Mouse (Mus musculus) layer of hippocampus, adult 2 months (tissue): ENCODE data around the gene Rfesd. TPM values are rescaled to one million over a fixed set of nuclear protein-coding genes. Genes with fewer than 3 reads are reported as not detected.

Experiments used
- DNase-seq, 2 experiments: peaks; one replicate each; pipeline ENCODE4 v3.0.0; 2022; ENCODE audit warnings: low spot score in 2 of 2
- H3K27ac ChIP-seq: fragments of 200-600 bp; 2 replicates; pipeline ENCODE4 v1.8.1; 2022
- H3K4me3 ChIP-seq: fragments of 200-600 bp; 2 replicates; pipeline ENCODE4 v1.8.1; 2022; ENCODE audit warnings: mild to moderate bottlenecking
- CTCF ChIP-seq: fragments of 200-600 bp; conservative IDR thresholded peaks from 2 replicates; pipeline ENCODE4 v1.8.1; 2022; ENCODE audit warnings: antibody characterized with exemption, mild to moderate bottlenecking, moderate library complexity
- total RNA-seq, 2 experiments: library from RNA; stranded (reverse); gene quantifications; 2 replicates each; pipeline ENCODE4 v1.2.3; 2021

Rfesd gene
- total RNA-seq, 2 experiments from 2014 or later, result 18.2 to 21.6 TPM

DNA sequence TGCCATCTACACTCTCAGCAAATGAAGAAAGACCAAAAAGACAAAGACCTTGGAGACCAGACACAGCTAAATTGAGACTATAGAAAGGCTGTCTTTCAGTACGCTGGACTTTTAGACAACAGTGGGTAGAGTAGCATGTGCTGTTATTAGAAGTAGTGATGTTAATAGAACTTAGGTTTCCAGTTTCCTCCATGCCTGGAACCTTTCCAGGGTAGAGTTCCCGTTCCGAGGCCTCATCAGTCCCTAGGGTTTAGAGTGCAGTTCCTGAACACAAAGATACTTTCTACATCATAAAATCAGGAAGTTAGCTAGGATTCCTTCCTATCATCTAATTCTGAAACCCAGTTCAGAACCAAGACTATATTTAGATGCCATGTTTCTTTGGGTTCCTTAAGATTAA is 6.1 kb upstream of the Rfesd start:
- Histone ChIP-seq H3K27ac (no peak overlapping the region), H3K4me3 (no peak overlapping the region)
- no peak for DNase-seq
- no peak for TF ChIP-seq CTCF

GRCm38 (mm10) chr13:76021782-76022181 is 3.3 kb upstream of the Rfesd start:
- Histone ChIP-seq H3K4me3 (no peak overlapping the region), H3K27ac (no peak overlapping the region)
- peak; percentile 79 for TF ChIP-seq CTCF
- DNase-seq, result peak in 1 of 2 experiments; percentile 13

DNA sequence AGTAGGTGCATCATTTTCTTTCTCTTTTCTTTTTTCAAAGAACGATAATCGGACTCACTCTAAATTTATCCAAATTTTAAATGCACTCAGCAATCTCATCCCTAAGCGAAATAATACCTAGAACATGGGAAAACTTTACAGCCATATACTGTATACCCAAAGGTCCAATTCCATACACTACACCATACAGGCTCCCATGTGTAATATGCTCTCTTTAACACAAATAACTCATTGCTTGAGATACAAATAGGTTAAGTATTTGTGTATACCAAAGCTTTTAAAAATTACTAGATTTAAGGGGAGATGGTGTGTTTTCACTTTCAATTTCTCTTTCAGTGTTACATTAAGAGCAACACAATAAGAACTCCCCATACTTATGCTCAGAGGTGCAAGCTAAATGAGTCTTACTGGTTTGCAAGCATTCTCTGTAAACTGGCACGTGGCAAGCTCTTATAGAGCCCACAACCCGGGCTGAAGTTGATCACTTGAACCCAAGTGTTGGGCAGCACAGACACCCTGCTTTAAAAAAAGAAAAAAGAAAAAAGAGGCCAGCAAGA is 403 bp upstream of the Rfesd start:
- H3K4me3 ChIP-seq, result peak overlapping the region; percentile 82
- H3K27ac ChIP-seq, result peak overlapping the region; percentile 96
- DNase-seq, result no peak
- no peak for TF ChIP-seq CTCF

DNA sequence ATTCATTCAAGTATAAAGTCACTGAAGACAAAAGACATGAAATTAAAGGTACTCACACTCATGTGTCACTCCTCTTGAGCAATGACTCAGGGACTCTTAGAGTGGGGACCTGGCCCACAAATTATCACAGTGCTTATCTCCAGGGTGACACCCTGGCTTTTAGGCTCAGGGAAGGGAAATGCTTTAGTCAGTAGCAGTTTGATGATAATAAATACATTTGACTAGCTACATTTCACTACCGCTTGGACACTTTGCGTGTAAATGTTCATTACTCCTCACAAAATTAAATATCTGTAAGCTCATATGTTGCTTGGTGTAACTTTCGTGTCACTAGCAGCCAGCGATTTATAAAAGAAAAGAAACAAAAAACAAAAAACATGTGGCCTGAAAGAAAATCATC is 1.1 kb downstream of the Rfesd start:
- DNase-seq, result no peak
- TF ChIP-seq CTCF, result no peak
- H3K27ac ChIP-seq, result peak overlapping the region; percentile 96
- H3K4me3 ChIP-seq, result peak overlapping the region; percentile 82

DNA sequence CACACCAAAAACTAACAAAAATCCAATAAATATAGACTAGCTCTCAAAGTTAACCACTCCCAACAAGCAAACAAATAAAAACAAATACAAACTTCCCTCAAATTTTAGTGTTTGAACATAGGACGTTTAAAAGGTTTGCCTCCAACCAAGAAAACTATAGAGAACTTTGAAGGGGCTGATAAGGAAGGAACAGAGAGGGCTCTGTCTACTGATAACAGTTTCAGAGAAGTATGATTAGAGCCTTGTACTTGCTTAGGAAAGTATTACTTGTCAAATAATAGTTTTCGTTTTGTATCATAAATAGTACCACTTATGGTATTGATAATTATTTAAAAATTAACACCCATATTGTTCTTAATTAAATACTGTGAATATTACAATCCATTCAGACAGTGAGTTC is 4.0 kb downstream of the Rfesd start:
- H3K4me3 ChIP-seq, result no peak overlapping the region
- H3K27ac ChIP-seq, result no peak overlapping the region
- no peak for DNase-seq
- TF ChIP-seq CTCF, result no peak

GRCm38 (mm10) chr13:76003272-76003671 is 15.2 kb downstream of the Rfesd start:
- no peak for DNase-seq
- Histone ChIP-seq H3K27ac (no peak overlapping the region), H3K4me3 (no peak overlapping the region)
- no peak for TF ChIP-seq CTCF

- Histone ChIP-seq H3K27ac (no peak overlapping the region), H3K4me3 (no peak overlapping the region)
- no peak for TF ChIP-seq CTCF
- DNase-seq, result no peak
Observed at GRCm38 (mm10) chr13:75992169-75993028, 26.1 kb downstream of the Rfesd start.

DNA sequence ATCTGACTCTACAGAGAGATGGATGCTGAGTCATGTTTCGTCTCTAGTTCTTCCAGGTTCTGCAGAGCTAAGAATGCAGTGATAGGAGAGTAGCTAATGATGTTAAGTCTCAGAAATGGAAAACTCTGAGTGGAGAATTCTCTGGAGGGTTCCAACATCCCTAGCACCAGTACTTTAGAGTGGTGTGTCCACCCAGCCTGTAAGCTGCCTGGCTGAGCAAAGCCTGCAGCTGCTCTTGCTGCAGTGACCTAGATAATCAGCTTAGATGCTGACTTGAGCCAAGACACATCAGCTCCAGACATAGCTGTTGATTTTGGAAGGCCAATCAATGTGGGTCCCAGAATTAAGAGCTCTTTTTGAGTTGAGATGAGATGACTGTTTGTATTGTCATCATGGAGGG is 30.4 kb downstream of the Rfesd start:
- no peak for DNase-seq
- 0 out of 2 replicates have a peak overlapping the region, but pooled peaks have one; percentile 36 for H3K27ac ChIP-seq
- H3K4me3 ChIP-seq, result no peak overlapping the region
- no peak for TF ChIP-seq CTCF

DNA sequence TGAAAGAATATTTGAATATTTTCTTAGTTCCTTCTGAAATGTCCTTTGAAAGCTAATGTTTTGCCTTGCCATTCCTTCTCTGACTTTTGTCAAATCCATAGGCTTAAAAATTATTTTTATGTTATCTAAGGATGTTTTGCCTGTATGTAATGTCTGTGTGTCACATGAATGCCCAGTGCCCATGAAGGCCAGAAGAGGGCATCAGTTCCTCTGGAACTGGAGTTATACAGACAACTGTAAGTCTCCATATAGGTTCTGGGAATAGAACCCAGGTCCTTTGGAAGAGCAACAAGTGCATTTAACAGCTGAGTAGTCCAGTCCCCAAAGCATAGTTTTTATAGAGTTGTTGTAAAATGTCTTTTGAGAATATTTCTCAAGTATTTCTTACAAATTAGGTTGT is 36.6 kb downstream of the Rfesd start:
- no peak for DNase-seq
- TF ChIP-seq CTCF, result peak; percentile 62
- no peak overlapping the region for H3K4me3 ChIP-seq
- H3K27ac ChIP-seq, result no peak overlapping the region

DNA sequence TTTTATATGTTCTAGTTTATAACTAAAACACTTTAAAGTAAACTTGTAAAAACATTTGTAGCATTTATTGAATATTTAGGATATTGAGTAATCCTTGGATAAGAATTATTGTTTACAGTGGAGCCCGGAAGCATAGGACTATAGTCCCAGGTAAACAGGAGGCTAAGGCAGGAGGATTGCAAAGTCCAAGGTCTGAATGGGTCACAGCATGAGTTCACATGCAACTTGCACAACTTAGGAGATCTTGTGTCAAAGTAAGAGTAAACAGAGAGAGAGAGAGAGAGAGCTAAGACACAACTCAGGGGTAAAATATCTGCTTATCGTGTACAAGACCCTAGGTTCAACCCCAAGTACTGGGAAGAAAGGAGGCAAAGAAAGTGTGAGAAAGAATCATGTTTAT is 41.9 kb downstream of the Rfesd start:
- DNase-seq, result no peak
- Histone ChIP-seq H3K4me3 (no peak overlapping the region), H3K27ac (no peak overlapping the region)
- TF ChIP-seq CTCF, result no peak

DNA sequence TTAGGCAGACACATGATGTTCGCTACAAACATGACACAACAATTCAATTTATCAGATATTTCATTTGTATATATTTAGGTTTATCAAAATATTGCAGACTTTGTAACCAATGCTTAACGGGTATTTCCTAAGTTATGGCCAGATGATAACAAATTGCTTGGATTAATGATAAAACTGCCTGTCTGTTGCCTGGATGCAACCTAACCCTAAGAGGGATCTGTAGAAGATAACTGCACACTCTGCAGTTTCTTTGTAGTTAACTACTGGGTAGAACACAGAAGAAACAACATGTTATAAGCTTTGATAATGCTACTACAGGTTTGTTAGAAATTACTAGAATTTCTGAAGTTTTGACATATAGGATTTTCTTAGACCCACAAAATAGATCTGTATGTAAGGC is 42.3 kb downstream of the Rfesd start:
- Histone ChIP-seq H3K4me3 (no peak overlapping the region), H3K27ac (no peak overlapping the region)
- TF ChIP-seq CTCF, result no peak
- DNase-seq, result no peak

GRCm38 (mm10) chr13:75975629-75976028 is 42.9 kb downstream of the Rfesd start:
- no peak overlapping the region for H3K4me3 ChIP-seq
- TF ChIP-seq CTCF, result no peak
- no peak overlapping the region for H3K27ac ChIP-seq
- peak in 1 of 2 experiments; percentile 6 for DNase-seq

GRCm38 (mm10) chr13:75974481-75974880 is 44.0 kb downstream of the Rfesd start:
- H3K27ac ChIP-seq, result no peak overlapping the region
- H3K4me3 ChIP-seq, result no peak overlapping the region
- TF ChIP-seq CTCF, result no peak
- no peak for DNase-seq

- no peak for DNase-seq
Observed at GRCm38 (mm10) chr13:75966850-75967249, 51.7 kb downstream of the Rfesd start, which contains the start of gene Spata9. TSS of gene Spata9 (plus strand) at chr13:75967150.

More at GRCm38 (mm10) chr13:75966850-75967249, 51.7 kb downstream of the Rfesd start, which contains the start of gene Spata9:
- H3K4me3 ChIP-seq, result no peak within 1 kb of the TSS
- TF ChIP-seq CTCF, result no peak
- no peak within 1 kb of the TSS for H3K27ac ChIP-seq
